Mouse (Mus musculus): Measurements from ENCODE around the gene Trp73. TPM values are rescaled to one million over a fixed set of nuclear protein-coding genes. Genes with fewer than 3 reads are reported as not detected.

Gene Trp73
- not detected in 4 replicates for total RNA-seq (2023; ENCODE audit: inconsistent age)

DNA sequence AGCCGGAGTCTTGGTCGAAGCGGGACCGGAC is at the start of gene Trp73:
TSS of gene Trp73 (minus strand) at position 27 of the 31 bp plus-strand sequence.

DNA sequence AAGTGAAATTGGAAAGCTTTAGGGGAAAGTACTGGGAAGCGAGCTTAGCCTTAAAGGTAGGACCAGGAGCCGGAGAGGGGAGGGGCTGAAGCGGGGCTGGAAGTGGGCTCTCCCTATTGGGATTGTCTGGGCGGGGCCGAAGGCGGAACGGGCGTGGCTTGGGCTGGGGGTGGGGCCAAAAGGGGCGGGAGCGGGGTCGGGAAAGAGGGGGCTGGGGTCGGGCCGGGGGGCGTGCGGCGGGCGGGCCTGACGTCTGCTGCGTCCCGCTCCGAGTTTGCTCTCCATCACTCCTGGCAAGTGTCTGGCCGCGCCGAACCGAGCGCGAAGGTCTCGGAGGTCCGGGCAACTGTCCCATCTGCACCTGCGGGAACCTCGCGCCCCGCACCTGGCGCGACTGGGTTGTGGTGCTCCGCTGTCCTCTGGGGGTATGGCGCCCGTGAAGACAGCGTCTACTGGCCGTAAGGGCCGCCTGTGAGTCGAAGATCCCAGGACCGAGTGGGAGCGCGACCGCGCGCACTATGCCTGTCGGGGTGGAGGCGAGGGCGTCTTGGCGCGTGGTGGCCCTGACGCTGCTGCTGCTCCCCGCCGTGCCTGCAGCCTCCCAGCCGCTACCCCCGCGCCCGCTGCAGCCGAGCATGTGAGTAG is 30.6 kb upstream of the Trp73 start, which contains the start of gene Megf6:
TSS of gene Megf6 (plus strand) at position 225 of the 645 bp plus-strand sequence.

DNA sequence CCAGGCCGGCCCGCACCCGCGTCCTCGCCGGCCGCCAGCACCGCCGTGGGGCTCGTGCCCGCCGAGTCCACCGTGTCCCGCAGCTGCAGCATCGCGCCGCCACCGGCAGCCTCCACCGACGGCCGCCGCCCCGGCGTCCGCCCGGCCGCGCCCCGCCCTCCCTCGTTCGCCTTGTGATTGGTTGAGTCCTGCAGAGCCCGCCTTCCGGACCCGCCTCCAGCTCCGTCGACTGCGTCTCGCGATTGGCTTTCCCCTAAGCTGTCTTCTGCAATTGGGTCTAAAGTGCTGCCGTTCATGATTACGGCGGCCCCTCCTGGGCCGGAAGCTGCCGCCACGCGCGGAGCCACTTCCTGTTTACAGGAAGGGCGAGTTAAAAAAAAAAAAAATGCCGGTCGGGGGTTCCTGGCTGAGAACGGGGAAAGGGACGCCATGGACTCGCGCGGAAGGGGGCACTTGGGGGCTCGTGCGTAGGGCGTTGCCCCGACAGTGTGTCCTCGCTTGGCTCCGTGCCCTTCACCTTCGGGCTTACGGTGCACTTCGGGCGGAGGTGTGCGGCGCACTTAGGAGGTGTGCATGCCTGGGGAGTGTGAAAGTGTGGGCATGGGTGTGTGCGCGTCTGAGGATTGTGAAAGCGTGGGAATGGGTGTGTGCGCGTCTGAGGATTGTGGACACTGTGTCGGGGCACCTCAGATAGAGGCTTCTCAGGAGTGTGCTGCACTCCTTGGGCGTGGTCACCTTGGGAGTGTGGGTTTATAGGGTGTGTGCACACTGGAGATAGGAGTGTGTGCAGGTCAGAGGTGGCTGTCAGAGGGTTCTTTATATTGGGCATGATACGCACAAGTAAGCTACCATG is 20.8 kb upstream of the Trp73 start, which contains the start of gene Tprgl:
TSS of gene Tprgl (minus strand) at position 129 of the 853 bp plus-strand sequence.

DNA sequence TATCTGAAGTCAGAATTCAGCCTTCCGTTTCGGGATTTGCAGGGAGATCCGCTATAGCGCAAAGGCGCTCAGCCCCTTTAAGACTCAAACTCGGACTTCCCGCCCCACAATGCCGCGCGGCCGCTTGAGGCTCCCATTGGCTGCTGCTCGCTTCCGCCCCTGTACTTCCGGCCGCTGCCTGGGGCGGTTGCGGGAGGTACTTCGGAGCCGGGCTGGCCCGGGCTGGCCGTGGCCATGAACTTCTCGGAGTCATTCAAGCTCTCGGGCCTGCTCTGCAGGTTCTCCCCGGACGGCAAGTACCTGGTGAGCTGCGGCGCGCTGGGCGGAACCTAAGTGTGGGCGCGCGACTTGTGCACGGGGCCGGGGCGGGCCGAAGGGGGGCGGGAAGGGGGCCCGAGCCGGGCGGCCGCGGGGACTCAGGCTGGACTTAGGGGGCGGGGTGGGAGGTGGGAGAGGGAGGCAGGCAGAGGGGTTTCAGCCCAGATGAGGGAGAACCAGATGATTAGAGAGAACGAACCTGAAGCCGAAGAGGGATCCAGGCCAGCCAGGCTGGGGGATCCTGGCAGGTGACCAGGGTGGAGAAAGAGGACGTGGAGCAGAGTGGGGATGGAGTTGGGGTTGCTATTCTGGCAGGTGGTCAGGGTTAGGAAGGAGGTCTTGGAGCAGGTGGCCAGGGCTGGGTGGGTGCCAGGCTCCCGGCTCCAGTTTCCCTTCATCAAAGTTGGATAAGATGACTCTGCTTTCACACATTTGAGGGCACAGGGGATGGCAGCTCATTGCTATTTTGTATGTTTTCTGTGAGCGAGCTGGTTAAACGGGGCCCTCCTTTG is 2.4 kb upstream of the Trp73 start, which contains the start of gene Wrap73:
TSS of gene Wrap73 (plus strand) at position 162 of the 830 bp plus-strand sequence.

DNA sequence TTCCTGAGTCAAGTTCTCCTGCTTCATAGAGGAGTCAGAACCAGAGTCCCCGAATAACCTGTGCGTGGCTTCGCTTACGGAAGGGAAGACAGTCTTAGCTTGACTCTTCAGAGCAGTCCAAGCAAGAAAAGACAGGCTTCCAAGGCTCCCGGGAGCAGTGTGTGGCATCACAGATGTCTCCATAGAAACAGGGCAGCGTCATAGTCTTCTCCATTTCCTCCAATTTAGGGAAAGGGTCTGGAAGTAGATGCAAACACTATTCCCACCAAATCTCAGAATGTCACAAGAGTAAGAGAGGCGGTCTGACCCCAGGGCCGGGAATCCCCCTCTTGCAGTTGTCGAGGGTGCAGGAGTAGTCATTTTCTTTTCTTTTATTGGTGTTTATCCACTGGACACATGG is 97.4 kb downstream of the Trp73 start, which contains the start of gene Ccdc27:
TSS of gene Ccdc27 (minus strand) at position 101 of the 400 bp plus-strand sequence.

DNA sequence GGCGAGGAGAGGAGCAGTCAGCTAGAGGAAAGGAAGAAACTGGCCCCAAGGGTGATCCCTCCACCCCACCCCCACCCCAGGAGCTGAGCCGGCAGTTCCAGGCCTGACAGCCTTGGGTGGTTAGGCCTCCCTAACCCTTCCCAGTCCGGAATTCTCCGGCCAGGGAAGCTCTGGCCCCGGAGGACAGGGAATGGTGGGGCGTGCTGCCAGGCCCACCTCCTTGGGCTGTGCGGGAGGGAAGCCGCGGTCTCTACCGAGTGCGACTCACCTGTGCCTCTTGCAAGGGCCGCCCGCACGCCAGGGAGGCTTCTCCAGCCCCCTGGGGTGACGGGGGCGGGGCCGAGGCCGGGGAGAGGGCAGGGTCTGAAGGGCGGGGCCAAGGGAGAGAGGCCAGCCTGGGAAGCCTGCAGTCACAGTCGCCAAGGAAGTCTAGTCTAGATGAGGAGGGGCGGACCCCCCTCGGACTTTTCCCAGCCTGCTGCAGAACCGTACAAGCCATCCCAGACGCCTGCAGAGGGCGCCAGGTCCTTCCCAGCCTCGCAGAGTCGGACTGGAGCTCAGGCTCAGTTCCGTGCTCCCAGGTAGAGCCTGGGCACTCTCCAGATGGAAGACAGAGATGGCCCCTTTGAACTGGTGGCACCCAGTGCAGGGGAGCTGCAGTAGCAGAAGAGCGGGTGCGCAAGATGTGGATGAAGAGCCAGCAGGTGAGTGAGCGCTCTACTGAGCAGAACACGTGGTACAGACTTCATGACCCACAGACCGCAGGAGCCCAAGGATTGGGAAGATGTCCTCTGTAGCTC is 114.2 kb downstream of the Trp73 start, which contains the start of gene Smim1:
TSS of gene Smim1 (minus strand) at position 590 of the 800 bp plus-strand sequence.

DNA sequence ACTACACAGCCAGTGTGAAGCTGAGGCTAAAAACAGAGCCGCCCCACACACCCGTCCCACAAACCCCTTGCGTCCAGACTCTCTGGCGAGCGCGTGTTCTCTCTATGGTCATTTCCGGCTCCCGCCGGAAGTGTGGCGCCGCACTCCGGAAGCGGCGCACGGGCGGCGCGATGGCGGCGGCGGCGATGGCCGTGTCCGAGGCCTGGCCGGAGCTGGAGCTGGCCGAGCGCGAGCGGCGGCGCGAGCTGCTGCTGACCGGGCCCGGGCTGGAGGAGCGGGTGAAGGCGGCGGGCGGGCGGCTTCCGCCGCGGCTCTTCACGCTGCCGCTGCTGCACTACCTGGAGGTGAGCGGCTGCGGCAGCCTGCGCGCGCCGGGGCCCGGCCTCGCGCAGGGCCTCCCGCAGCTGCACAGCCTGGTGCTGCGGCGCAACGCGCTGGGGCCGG is 128.3 kb downstream of the Trp73 start, which contains the start of gene Lrrc47:
TSS of gene Lrrc47 (plus strand) at position 86 of the 444 bp plus-strand sequence.

Other genes starting within 250 kb of the Trp73 start
- gene A430005L14Rik, start 183.0 kb downstream of the Trp73 start, total RNA-seq (2023; ENCODE audit: inconsistent age) = 14.5 to 24.7 TPM (median 21.5 TPM) in 4 replicates
- 21.7 to 25.0 TPM (median 21.8 TPM) in 4 replicates for gene Dffb, start 165.1 kb downstream of the Trp73 start, total RNA-seq (2023; ENCODE audit: inconsistent age)
- 21.9 to 31.0 TPM (median 22.8 TPM) in 4 replicates for gene Cep104, start 165.0 kb downstream of the Trp73 start, total RNA-seq (2023; ENCODE audit: inconsistent age)
- gene Lrrc47, start 128.5 kb downstream of the Trp73 start, total RNA-seq (2023; ENCODE audit: inconsistent age) = 67.0 to 79.5 TPM (median 75.2 TPM) in 4 replicates
- not detected in 4 replicates for gene Smim1, start 114.0 kb downstream of the Trp73 start, total RNA-seq (2023; ENCODE audit: inconsistent age)
- gene Ccdc27, start 97.5 kb downstream of the Trp73 start, total RNA-seq (2023; ENCODE audit: inconsistent age) = not detected in 4 replicates
- gene Wrap73, start 2.2 kb upstream of the Trp73 start, total RNA-seq (2023; ENCODE audit: inconsistent age) = 14.8 to 25.0 TPM (median 18.3 TPM) in 4 replicates
- gene Tprgl, start 20.5 kb upstream of the Trp73 start, total RNA-seq (2023; ENCODE audit: inconsistent age) = 113 to 127 TPM (median 116 TPM) in 4 replicates
- gene Megf6, start 30.5 kb upstream of the Trp73 start, total RNA-seq (2023; ENCODE audit: inconsistent age) = not detected in 4 replicates
- gene Arhgef16, start 161.5 kb upstream of the Trp73 start, total RNA-seq (2023; ENCODE audit: inconsistent age) = not detected in 4 replicates
- not detected in 4 replicates for gene B230104I21Rik, start 195.9 kb upstream of the Trp73 start, total RNA-seq (2023; ENCODE audit: inconsistent age)

Measured in B cell, adult (primary cell).